Mouse (Mus musculus) myocyte (in vitro differentiated cells): Measurements from ENCODE around the gene Hectd4. TPM values are rescaled to one million over a fixed set of nuclear protein-coding genes. Genes with fewer than 3 reads are reported as not detected.
A peak's percentile ranks its signal among the peaks of the same experiment; 100 is the strongest.

Experiments used
- H3K27me3 ChIP-seq: one replicate; pipeline ENCODE4 v1.6.1; 2011; ENCODE audit not compliant: control insufficient read depth, insufficient read depth, insufficient read length
- H3K36me3 ChIP-seq: one replicate; pipeline ENCODE4 v1.6.1; 2011; ENCODE audit not compliant: control insufficient read depth, insufficient read depth
- H3K4me2 ChIP-seq: one replicate; pipeline ENCODE4 v1.6.1; 2011; ENCODE audit warnings: low read depth, control low read depth
- H3K4me3 ChIP-seq: one replicate; pipeline ENCODE4 v1.5.1; 2011; ENCODE audit warnings: mild to moderate bottlenecking, control low read depth, moderate library complexity
- H3K79me2 ChIP-seq: one replicate; pipeline ENCODE4 v1.6.1; 2011; ENCODE audit not compliant: control insufficient read depth, insufficient read depth
- H3ac ChIP-seq: one replicate; pipeline ENCODE4 v1.6.1; 2011; ENCODE audit not compliant: control insufficient read depth, insufficient read length
- CEBPB ChIP-seq: IDR thresholded peaks from 2 replicates; pipeline ENCODE4 v1.6.1; 2011; ENCODE audit warnings: mild to moderate bottlenecking, moderate library complexity; ENCODE audit not compliant: poor library complexity, insufficient read depth, severe bottlenecking
- E2F4 ChIP-seq: IDR thresholded peaks from one replicate; pipeline ENCODE4 v1.6.1; 2011; ENCODE audit warnings: mild to moderate bottlenecking, control low read depth, moderate library complexity; ENCODE audit not compliant: insufficient read depth
- MAX ChIP-seq: IDR thresholded peaks from one replicate; pipeline ENCODE4 v1.6.1; 2011; ENCODE audit warnings: low read depth, mild to moderate bottlenecking, control low read depth
- MYOD1 ChIP-seq, 3 experiments: IDR thresholded peaks; one replicate each; pipeline ENCODE4 v1.6.1; 2011; ENCODE audit warnings: control low read depth in 2 of 3, low read depth in 2 of 3, mild to moderate bottlenecking in 2 of 3, moderate library complexity in 1 of 3; ENCODE audit not compliant: insufficient read length in 2 of 3, control insufficient read depth in 1 of 3
- MYOG ChIP-seq, 3 experiments: IDR thresholded peaks; one replicate each; pipeline ENCODE4 v1.6.1; 2011; ENCODE audit warnings: control low read depth in 2 of 3, low read depth in 2 of 3, mild to moderate bottlenecking in 2 of 3; ENCODE audit not compliant: insufficient read length in 2 of 3, control insufficient read depth in 1 of 3, insufficient read depth in 1 of 3
- POLR2A ChIP-seq: IDR thresholded peaks from one replicate; pipeline ENCODE4 v1.6.1; 2011; ENCODE audit warnings: low read depth, mild to moderate bottlenecking, control low read depth, moderate library complexity; ENCODE audit not compliant: insufficient read length
- POLR2AphosphoS2 ChIP-seq: IDR thresholded peaks from one replicate; pipeline ENCODE4 v1.6.1; 2011; ENCODE audit warnings: low read depth, control low read depth; ENCODE audit not compliant: insufficient read length
- REST ChIP-seq: IDR thresholded peaks from one replicate; pipeline ENCODE4 v1.6.1; 2011; ENCODE audit warnings: mild to moderate bottlenecking, control low read depth, moderate library complexity; ENCODE audit not compliant: insufficient read depth, insufficient read length
- SRF ChIP-seq: IDR thresholded peaks from one replicate; pipeline ENCODE4 v1.6.1; 2011; ENCODE audit warnings: low read depth; ENCODE audit not compliant: control insufficient read depth, insufficient read length
- TCF12 ChIP-seq: IDR thresholded peaks from one replicate; pipeline ENCODE4 v1.6.1; 2011; ENCODE audit warnings: mild to moderate bottlenecking, control low read depth; ENCODE audit not compliant: poor library complexity, insufficient read depth, severe bottlenecking
- TCF3 ChIP-seq: IDR thresholded peaks from one replicate; pipeline ENCODE4 v1.6.1; 2011; ENCODE audit warnings: low read depth, control low read depth; ENCODE audit not compliant: insufficient read length
- USF1 ChIP-seq: IDR thresholded peaks from one replicate; pipeline ENCODE4 v1.6.1; 2011; ENCODE audit warnings: low read depth, mild to moderate bottlenecking, control low read depth, moderate library complexity
- polyA plus RNA-seq: library from polyadenylated mRNA; unstranded; fragments of >200 nt; fragmentation: generic; extraction: Trizol; gene quantifications from one replicate; pipeline ENCODE4 v1.2.1, GENCODE M21; 2012; ENCODE audit warnings: missing spikeins

Hectd4 gene
- polyA plus RNA-seq, 1 experiment, result 6.6 TPM

- TF ChIP-seq TCF3, result no peak
- TF ChIP-seq TCF12, result no peak
- no peak for TF ChIP-seq USF1
- TF ChIP-seq POLR2AphosphoS2, result no peak
- TF ChIP-seq MYOD1 (IDR thresholded peaks at IDR 0.05; ENCODE audit: control insufficient read depth in 1 of 3, insufficient read length in 2 of 3, low read depth in 2 of 3), result no peak
- no peak for TF ChIP-seq POLR2A
- no peak for TF ChIP-seq REST
- no peak for TF ChIP-seq E2F4
- no peaks in the 10 kb centered on the region for H3K27me3 ChIP-seq
- peaks cover 10% of the 10 kb centered on the region for H3K36me3 ChIP-seq
- H3K4me3 ChIP-seq, result no peak overlapping the region
- H3ac ChIP-seq, result no peak overlapping the region
- H3K4me2 ChIP-seq, result no peak overlapping the region
- no peaks in the 10 kb centered on the region for H3K79me2 ChIP-seq
Observed at GRCm38 (mm10) chr5:121271046-121271445, 51.0 kb downstream of the Hectd4 start.

- TF ChIP-seq E2F4 (no peak), MYOD1 (IDR thresholded peaks at IDR 0.05; ENCODE audit: control insufficient read depth in 1 of 3, insufficient read length in 2 of 3, low read depth in 2 of 3) (peak in 1 of 3 experiments; percentile 13)
- H3K4me3 ChIP-seq, result no peak overlapping the region
- H3K27me3 ChIP-seq, result no peaks in the 10 kb centered on the region
- no peak overlapping the region for H3K4me2 ChIP-seq
- peaks cover 23% of the 10 kb centered on the region for H3K36me3 ChIP-seq
- H3K79me2 ChIP-seq, result no peaks in the 10 kb centered on the region
- no peak overlapping the region for H3ac ChIP-seq
Observed at GRCm38 (mm10) chr5:121276808-121277207, 56.8 kb downstream of the Hectd4 start.

- H3ac ChIP-seq, result no peak overlapping the region
- H3K27me3 ChIP-seq, result no peaks in the 10 kb centered on the region
- H3K36me3 ChIP-seq, result peaks cover 18% of the 10 kb centered on the region
Observed at GRCm38 (mm10) chr5:121280456-121280855, 60.4 kb downstream of the Hectd4 start.

GRCm38 (mm10) chr5:121283051-121283450 lies 63.0 kb downstream of the Hectd4 start:
- H3K27me3 ChIP-seq, result no peaks in the 10 kb centered on the region
- peaks cover 26% of the 10 kb centered on the region for H3K36me3 ChIP-seq
- TF ChIP-seq MAX (no peak), MYOD1 (IDR thresholded peaks at IDR 0.05; ENCODE audit: control insufficient read depth in 1 of 3, insufficient read length in 2 of 3, low read depth in 2 of 3) (no peak), REST (no peak), USF1 (no peak), POLR2A (no peak), TCF12 (no peak), E2F4 (no peak), POLR2AphosphoS2 (no peak), TCF3 (no peak), MYOG (IDR thresholded peaks at IDR 0.05; ENCODE audit: control insufficient read depth in 1 of 3, insufficient read depth in 1 of 3, insufficient read length in 2 of 3, low read depth in 2 of 3) (no peak), SRF (no peak), CEBPB (no peak)
- no peaks in the 10 kb centered on the region for H3K79me2 ChIP-seq
- no peak overlapping the region for H3ac ChIP-seq
- no peak overlapping the region for H3K4me2 ChIP-seq
- H3K4me3 ChIP-seq, result no peak overlapping the region

More at GRCm38 (mm10) chr5:121280456-121280855, 60.4 kb downstream of the Hectd4 start:
- TF ChIP-seq USF1 (no peak), MAX (no peak), E2F4 (no peak), POLR2A (no peak), TCF12 (no peak), TCF3 (no peak), REST (no peak), SRF (no peak), MYOD1 (IDR thresholded peaks at IDR 0.05; ENCODE audit: control insufficient read depth in 1 of 3, insufficient read length in 2 of 3, low read depth in 2 of 3) (no peak), MYOG (IDR thresholded peaks at IDR 0.05; ENCODE audit: control insufficient read depth in 1 of 3, insufficient read depth in 1 of 3, insufficient read length in 2 of 3, low read depth in 2 of 3) (no peak), CEBPB (no peak), POLR2AphosphoS2 (no peak)
- no peaks in the 10 kb centered on the region for H3K79me2 ChIP-seq
- no peak overlapping the region for H3K4me2 ChIP-seq
- H3K4me3 ChIP-seq, result no peak overlapping the region

GRCm38 (mm10) chr5:121284816-121285215 lies 64.8 kb downstream of the Hectd4 start:
- H3K4me3 ChIP-seq, result no peak overlapping the region
- H3K36me3 ChIP-seq, result peaks cover 19% of the 10 kb centered on the region
- H3K4me2 ChIP-seq, result no peak overlapping the region
- TF ChIP-seq CEBPB, result no peak
- no peak for TF ChIP-seq USF1
- TF ChIP-seq MAX, result no peak
- no peak for TF ChIP-seq REST
- no peak for TF ChIP-seq POLR2AphosphoS2
- no peak for TF ChIP-seq SRF
- no peak for TF ChIP-seq MYOD1 (IDR thresholded peaks at IDR 0.05; ENCODE audit: control insufficient read depth in 1 of 3, insufficient read length in 2 of 3, low read depth in 2 of 3)
- TF ChIP-seq MYOG (IDR thresholded peaks at IDR 0.05; ENCODE audit: control insufficient read depth in 1 of 3, insufficient read depth in 1 of 3, insufficient read length in 2 of 3, low read depth in 2 of 3), result no peak
- no peak for TF ChIP-seq TCF12
- TF ChIP-seq TCF3, result no peak
- no peak for TF ChIP-seq POLR2A
- TF ChIP-seq E2F4, result no peak
- H3ac ChIP-seq, result no peak overlapping the region
- H3K79me2 ChIP-seq, result no peaks in the 10 kb centered on the region
- no peaks in the 10 kb centered on the region for H3K27me3 ChIP-seq
